Mouse (Mus musculus) mammary gland, adult 2 months (tissue): ENCODE measurements around the gene Fancd2. TPM values are rescaled to one million over a fixed set of nuclear protein-coding genes. Genes with fewer than 3 reads are reported as not detected.

Experiments
- polyA plus RNA-seq: library from polyadenylated mRNA; depleted of rRNA; stranded (reverse); fragments of >200 nt; gene quantifications from 2 replicates; pipeline ENCODE4 v1.2.3, GENCODE M21; 2012; ENCODE audit warnings: low replicate concordance; rRNA removed

The Fancd2 gene
- 0.67 and 1.8 TPM in 2 replicates for polyA plus RNA-seq

DNA sequence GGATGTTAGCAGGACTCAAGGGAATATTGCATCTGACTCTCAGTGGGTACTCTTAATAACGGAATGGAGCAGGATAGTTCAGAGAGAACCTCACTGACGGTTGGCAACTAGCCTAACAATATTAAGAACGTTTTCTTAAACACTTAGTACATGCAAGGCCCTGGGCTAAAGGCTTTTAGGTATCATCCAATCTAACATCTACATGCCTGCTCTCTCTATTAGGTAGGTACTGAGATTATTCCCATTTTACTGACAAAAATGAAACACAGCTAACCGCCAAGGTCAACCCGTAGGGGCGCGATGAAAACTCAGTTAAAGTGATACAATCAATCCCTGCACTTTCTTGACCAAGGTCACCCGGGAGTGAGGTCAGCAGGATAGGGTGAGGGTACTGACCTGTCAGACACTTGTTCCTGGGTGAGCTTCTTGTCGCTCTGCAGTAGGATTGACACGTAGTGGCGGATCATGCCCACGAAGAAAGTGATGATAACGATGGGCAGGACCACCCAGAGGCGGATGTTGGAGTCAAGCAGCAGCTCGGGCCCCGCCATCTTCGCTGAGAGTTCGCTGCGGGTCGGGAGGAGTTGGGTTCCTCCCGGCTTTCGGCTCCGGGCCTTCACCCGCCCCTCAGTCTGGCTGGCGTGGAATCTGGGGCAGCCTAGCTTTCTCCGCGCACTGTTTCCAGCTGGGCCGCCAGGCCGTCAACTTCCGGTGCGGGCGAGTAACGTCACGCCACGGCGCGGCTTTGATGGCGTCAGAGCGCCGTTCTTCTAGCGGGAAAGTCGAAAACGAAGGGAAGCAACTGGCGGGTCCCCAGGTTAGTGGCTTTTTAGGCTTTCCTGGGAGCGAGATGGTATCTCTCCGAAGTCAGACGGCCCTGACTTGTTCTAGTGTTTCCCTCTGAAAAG lies at the start of gene Fancd2, which contains the start of gene Emc3:
Gene Fancd2 (plus strand): TSS at position 751 of the 908 bp plus-strand sequence.
Gene Emc3 (minus strand): TSS at position 721 of the 908 bp plus-strand sequence.

DNA sequence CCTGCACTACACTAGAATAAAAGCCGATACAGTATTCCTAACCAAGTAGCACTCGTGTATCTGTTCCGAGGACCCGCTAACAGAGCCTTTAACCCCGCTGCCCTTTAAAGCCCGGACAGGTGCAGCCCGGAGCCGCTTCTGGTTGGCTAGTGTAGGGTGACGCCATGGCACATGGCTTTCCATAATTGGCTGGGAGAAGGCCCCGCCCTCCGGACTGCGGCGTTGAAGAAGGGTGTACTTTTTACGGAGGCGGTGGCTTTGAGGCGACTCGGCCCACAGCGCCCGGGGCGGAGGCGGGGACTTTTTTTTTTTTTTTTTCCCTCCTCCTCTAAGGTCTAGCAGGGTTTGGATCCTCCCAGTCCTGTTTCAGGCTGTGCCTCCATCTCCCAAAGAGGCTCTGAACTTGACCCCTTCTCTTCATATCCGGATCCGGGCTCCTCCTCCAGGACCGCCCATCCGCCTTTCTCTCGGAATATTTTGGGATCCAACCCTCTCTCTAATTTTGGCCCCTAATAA lies 48.3 kb upstream of the Fancd2 start, which contains the start of gene Creld1:
Gene Creld1 (plus strand): TSS at position 198 of the 516 bp plus-strand sequence.

DNA sequence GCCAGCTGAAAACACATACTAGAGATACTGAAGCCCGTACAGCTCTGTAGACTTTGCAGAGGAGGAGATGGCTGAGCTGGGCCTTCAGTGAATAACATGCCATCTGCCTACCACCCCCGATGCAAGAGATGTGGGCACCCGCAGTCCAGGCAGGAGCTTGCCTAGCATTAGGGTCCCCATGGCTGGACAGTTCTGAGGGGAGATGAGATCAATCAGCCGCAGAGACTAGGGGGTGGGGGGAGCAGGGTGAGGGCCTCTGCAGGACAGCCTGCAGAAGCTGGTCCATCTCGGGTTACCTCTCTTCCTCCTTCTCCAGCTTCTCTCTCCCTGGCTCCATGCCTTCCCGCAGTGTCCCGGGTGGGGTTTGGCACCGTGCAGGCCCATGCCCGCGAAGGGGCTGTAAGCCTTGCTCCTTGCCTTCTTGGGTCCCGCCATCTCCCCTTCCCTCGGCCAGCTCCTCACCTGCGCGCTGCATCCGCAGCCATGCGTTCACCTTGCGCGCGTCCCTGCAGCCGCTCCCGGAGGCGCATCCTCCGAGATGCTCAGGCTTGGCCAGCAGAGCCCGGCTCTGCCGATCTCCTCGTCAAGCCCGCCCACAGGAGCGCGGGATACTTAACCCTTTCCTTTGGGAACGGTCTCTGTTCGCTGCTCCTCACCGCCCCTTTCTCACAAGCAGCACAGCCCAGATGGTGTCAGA lies 29.9 kb upstream of the Fancd2 start, which contains the start of gene Prrt3:
Gene Prrt3 (minus strand): TSS at position 544 of the 697 bp plus-strand sequence.

DNA sequence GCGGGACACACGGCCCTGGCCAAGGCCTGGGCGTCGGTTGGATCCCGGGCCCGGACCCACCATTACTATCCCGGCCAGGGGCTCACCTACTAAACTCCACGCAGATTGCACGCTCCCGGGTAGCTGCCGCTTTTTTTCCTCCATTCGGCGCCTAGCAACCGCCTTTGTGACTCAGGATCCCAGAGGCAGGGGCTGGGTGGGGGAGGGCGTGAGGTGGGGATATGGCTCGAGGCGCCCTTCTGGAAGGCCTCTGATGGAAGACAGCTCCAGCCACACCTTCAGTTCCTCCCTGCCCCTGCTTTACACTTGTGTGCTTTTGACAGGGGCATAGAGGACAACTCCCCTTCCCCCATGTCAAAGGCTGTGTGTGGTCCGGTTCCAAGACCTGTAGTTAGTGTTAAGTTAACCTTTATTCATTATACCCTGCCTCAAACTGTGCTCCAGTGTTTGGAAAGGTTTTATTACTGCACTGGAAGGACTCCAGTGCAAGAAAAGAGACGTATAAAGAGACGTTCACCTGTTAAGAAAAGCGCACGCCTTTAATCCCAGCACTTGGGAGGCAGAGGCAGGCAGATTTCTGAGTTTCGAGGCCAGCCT lies 69.2 kb downstream of the Fancd2 start, which contains the start of gene Fancd2os:
Gene Fancd2os (minus strand): TSS at position 173 of the 597 bp plus-strand sequence.

GRCm38 (mm10) chr6:113604432-113605223 lies 73.1 kb downstream of the Fancd2 start, which contains the start of gene Brk1:
TSS of gene Brk1 (plus strand) at chr6:113604772.

DNA sequence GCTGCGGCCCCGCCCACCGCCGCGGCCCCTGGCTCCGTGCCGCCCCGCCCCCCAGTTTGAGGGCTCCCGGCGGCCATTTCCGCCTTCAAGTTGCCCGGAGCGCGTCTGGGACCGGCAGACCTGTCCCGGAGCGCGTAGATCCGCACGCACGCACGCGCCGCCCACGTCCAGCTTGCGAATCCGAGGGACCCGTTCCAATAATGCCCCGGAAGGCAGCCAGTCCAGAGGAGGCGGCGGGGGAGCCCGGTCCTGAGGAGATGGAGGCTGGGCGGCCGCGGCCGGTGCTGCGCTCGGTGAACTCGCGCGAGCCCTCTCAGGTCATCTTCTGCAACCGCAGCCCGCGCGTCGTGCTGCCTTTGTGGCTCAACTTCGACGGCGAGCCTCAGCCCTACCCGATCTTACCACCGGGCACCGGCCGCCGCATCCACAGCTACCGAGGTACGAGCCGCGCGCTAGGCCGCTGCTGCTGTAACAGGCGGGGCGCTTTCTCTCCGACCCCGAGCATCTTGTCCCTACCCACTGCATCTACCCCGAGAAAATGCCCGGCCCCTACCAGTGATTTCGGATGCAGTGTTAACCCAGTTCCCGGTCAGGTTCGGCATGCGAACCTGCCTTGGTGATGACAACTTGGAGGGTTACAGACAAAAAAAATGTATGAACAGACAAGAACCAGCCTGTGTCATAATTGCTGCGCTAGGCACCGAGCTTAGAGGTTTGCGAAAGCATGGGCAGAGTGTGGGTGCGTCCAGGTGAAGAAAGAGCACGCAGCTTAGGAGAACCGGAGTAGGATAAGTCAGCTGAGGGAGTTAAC lies 92.7 kb downstream of the Fancd2 start, which contains the start of gene Vhl:
Gene Vhl (plus strand): TSS at position 19 of the 811 bp plus-strand sequence.

GRCm38 (mm10) chr6:113638302-113639040 lies 107.0 kb downstream of the Fancd2 start, which contains the start of gene Irak2:
TSS of gene Irak2 (plus strand) at chr6:113638467.

Other genes with a start within 250 kb of the Fancd2 start
- gene Cpne9, start 249.4 kb upstream of the Fancd2 start, polyA plus RNA-seq, result 0.19 and 0.29 TPM in 2 replicates
- 21.5 and 25.7 TPM in 2 replicates for gene Brpf1, start 224.5 kb upstream of the Fancd2 start, polyA plus RNA-seq
- gene Ogg1, start 204.7 kb upstream of the Fancd2 start, polyA plus RNA-seq, result 20.4 and 23.9 TPM in 2 replicates
- gene Camk1, start 187.7 kb upstream of the Fancd2 start, polyA plus RNA-seq, result 50.4 and 63.0 TPM in 2 replicates
- gene Tada3, start 153.8 kb upstream of the Fancd2 start, polyA plus RNA-seq, result 18.9 and 22.2 TPM in 2 replicates
- gene Arpc4, start 153.6 kb upstream of the Fancd2 start, polyA plus RNA-seq, result 65.2 and 96.3 TPM in 2 replicates
- gene Ttll3, start 142.4 kb upstream of the Fancd2 start, polyA plus RNA-seq, result 11.4 and 13.8 TPM in 2 replicates
- 86.7 and 143 TPM in 2 replicates for gene Rpusd3, start 112.3 kb upstream of the Fancd2 start, polyA plus RNA-seq
- 1,508 and 1,611 TPM in 2 replicates for gene Cidec, start 95.9 kb upstream of the Fancd2 start, polyA plus RNA-seq
- gene Jagn1, start 89.1 kb upstream of the Fancd2 start, polyA plus RNA-seq, result 48.4 and 107 TPM in 2 replicates
- 25.9 and 44.8 TPM in 2 replicates for gene Il17re, start 73.2 kb upstream of the Fancd2 start, polyA plus RNA-seq
- 59.1 and 98.0 TPM in 2 replicates for gene Il17rc, start 60.3 kb upstream of the Fancd2 start, polyA plus RNA-seq
- 32.7 and 35.8 TPM in 2 replicates for gene Creld1, start 48.4 kb upstream of the Fancd2 start, polyA plus RNA-seq
- 0.03 and 0.12 TPM in 2 replicates for gene Prrt3, start 29.8 kb upstream of the Fancd2 start, polyA plus RNA-seq
- gene Emc3, start within 50 bp of the Fancd2 start, polyA plus RNA-seq, result 40.1 and 68.3 TPM in 2 replicates
- not detected in 2 replicates for gene Fancd2os, start 69.0 kb downstream of the Fancd2 start, polyA plus RNA-seq
- 130 and 284 TPM in 2 replicates for gene Brk1, start 73.1 kb downstream of the Fancd2 start, polyA plus RNA-seq
- gene Vhl, start 92.3 kb downstream of the Fancd2 start, polyA plus RNA-seq, result 19.2 and 29.8 TPM in 2 replicates
- 40.7 and 50.7 TPM in 2 replicates for gene Irak2, start 106.8 kb downstream of the Fancd2 start, polyA plus RNA-seq
- gene Tatdn2, start 165.4 kb downstream of the Fancd2 start, polyA plus RNA-seq, result 27.4 and 28.4 TPM in 2 replicates
- gene Ghrl, start 188.2 kb downstream of the Fancd2 start, polyA plus RNA-seq, result 0.31 and 0.65 TPM in 2 replicates
- 85.8 and 121 TPM in 2 replicates for gene Sec13, start 209.1 kb downstream of the Fancd2 start, polyA plus RNA-seq